Mouse (Mus musculus): Measurements from ENCODE around the gene Nckap5l.

GRCm38 (mm10) chr15:99433081-99433718 is 24.3 kb downstream of the Nckap5l start:
- TF ChIP-seq CTCF (IDR thresholded peaks at IDR 0.05): no peak
- TF ChIP-seq EP300 (IDR thresholded peaks at IDR 0.05): no peak
